Mouse (Mus musculus): ENCODE results near the gene Sertad3. TPM values are rescaled to one million over a fixed set of nuclear protein-coding genes. Genes with fewer than 3 reads are reported as not detected.
"Not testable (repeated sequence)": the region's sequence is repeated elsewhere in the genome, so short reads cannot be mapped to it uniquely, and the experiment has no call there.

Sertad3 gene
- polyA plus RNA-seq, 1 experiment from 2014 or later = 22.0 TPM

GRCm38 (mm10) chr7:27491856-27492255, 18.3 kb downstream of the Sertad3 start:
- Histone ChIP-seq H3K9ac (no peak overlapping the region), H3K4me1 (ENCODE audit: insufficient read depth) (peaks cover 6% of the 10 kb centered on the region), H3K27me3 (ENCODE audit: insufficient read depth, low read length) (no peaks in the 10 kb centered on the region), H3K27ac (ENCODE audit: low read depth) (peak overlapping the region; percentile 85), H3K9me3 (ENCODE audit: low read depth, low read length) (no peaks in the 10 kb centered on the region), H3K36me3 (ENCODE audit: insufficient read depth) (peaks cover 9% of the 10 kb centered on the region), H3K4me2 (peak overlapping the region; percentile 55; the same call in 1 of the 2 replicates), H3K4me3 (ENCODE audit: low read depth, low read length) (no peak overlapping the region)
- no peak for TF ChIP-seq CTCF (IDR thresholded peaks at IDR 0.05; ENCODE audit: low read depth)
- ATAC-seq (ENCODE audit: insufficient read depth) (no peak), DNase-seq (peak; percentile 63)
- WGBS = 59% methylated on average over 7 of the region's 7 CpGs

DNA sequence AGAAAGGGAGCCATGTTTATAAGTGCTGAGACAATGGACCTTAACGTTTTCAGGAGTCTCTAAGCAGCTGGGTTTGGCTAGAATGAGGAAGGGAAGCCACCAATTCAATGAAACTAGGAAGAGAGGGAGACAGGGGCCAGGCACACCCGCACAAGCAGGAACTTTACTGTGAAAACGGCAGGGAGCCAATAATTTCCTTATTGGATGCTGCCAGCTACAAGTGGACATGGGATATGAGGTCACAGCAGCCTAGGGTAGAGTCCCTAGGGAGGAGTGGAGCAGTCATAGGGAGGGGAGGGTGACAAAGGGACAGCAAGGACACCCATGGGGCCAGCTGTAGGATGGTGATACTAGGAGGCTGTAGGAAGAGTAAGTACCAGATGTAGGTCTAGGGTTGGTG, 19.5 kb downstream of the Sertad3 start:
- peaks cover 6% of the 10 kb centered on the region for H3K4me1 ChIP-seq (ENCODE audit: insufficient read depth)
- no peak overlapping the region for H3K4me2 ChIP-seq
- no peaks in the 10 kb centered on the region for H3K9me3 ChIP-seq (ENCODE audit: low read depth, low read length)
- no peak for DNase-seq
- no peak overlapping the region for H3K4me3 ChIP-seq (ENCODE audit: low read depth, low read length)
- H3K9ac ChIP-seq = no peak overlapping the region
- peaks cover 9% of the 10 kb centered on the region for H3K36me3 ChIP-seq (ENCODE audit: insufficient read depth)
- 51% methylated on average over 3 of the region's 3 CpGs for WGBS
- H3K27ac ChIP-seq (ENCODE audit: low read depth) = no peak overlapping the region
- H3K27me3 ChIP-seq (ENCODE audit: insufficient read depth, low read length) = no peaks in the 10 kb centered on the region
- TF ChIP-seq CTCF (IDR thresholded peaks at IDR 0.05; ENCODE audit: low read depth) = no peak
- no peak for ATAC-seq (ENCODE audit: insufficient read depth)

DNA sequence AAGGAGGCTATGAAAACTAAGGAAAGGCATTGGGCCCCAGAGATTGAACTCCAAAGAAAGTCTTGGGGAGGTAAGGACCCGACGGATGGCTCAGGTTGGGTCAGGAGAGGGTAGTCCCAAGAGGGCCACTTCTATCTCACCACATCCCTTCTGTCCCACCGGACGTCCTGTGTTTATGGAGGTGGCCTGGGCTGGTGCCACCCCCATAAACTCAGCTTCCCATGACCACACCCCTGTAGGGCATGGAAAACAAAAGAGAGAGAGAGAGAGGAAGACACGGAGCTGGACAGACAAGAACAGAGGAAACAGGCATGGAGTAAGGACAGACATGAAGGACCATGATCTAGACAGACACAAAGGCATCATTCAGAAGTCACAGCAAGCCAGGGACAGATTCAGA, 19.9 kb downstream of the Sertad3 start:
- Histone ChIP-seq H3K27me3 (ENCODE audit: insufficient read depth, low read length) (no peaks in the 10 kb centered on the region), H3K27ac (ENCODE audit: low read depth) (peak overlapping the region; percentile 31; the same call in 1 of the 2 replicates), H3K4me2 (no peak overlapping the region), H3K4me3 (ENCODE audit: low read depth, low read length) (no peak overlapping the region), H3K9ac (no peak overlapping the region), H3K36me3 (ENCODE audit: insufficient read depth) (peaks cover 9% of the 10 kb centered on the region), H3K4me1 (ENCODE audit: insufficient read depth) (peaks cover 3% of the 10 kb centered on the region), H3K9me3 (ENCODE audit: low read depth, low read length) (no peaks in the 10 kb centered on the region)
- no peak for DNase-seq
- ATAC-seq (ENCODE audit: insufficient read depth) = no peak
- TF ChIP-seq CTCF (IDR thresholded peaks at IDR 0.05; ENCODE audit: low read depth) = no peak
- WGBS = 78% methylated on average over 5 of the region's 5 CpGs

- ATAC-seq (ENCODE audit: insufficient read depth); H3K36me3 ChIP-seq (ENCODE audit: insufficient read depth); H3K4me2 ChIP-seq; H3K27ac ChIP-seq (ENCODE audit: low read depth); H3K27me3 ChIP-seq (ENCODE audit: insufficient read depth, low read length); H3K9me3 ChIP-seq (ENCODE audit: low read depth, low read length); DNase-seq; H3K4me3 ChIP-seq (ENCODE audit: low read depth, low read length); H3K4me1 ChIP-seq (ENCODE audit: insufficient read depth); H3K9ac ChIP-seq: not testable (repeated sequence)
- whole genome bisulfite sequencing = 90% methylated on average over 9 of the region's 9 CpGs
These were observed 21.2 kb downstream of the Sertad3 start for GRCm38 (mm10) chr7:27494659-27495367.

GRCm38 (mm10) chr7:27499036-27499435, 25.5 kb downstream of the Sertad3 start, which contains the start of gene Prx:
Prx (plus strand) TSS chr7:27499324.
- TF ChIP-seq CTCF (IDR thresholded peaks at IDR 0.05; ENCODE audit: low read depth) = no peak
- Histone ChIP-seq H3K4me1 (ENCODE audit: insufficient read depth) (no peaks in the 10 kb centered on the region; the same call in 1 of the 2 replicates), H3K27ac (ENCODE audit: low read depth) (no peak within 1 kb of the TSS), H3K4me2 (no peak within 1 kb of the TSS), H3K27me3 (ENCODE audit: insufficient read depth, low read length) (no peaks in the 10 kb centered on the region), H3K9ac (no peak within 1 kb of the TSS), H3K9me3 (ENCODE audit: low read depth, low read length) (no peaks in the 10 kb centered on the region), H3K36me3 (ENCODE audit: insufficient read depth) (no peaks in the 10 kb centered on the region), H3K4me3 (ENCODE audit: low read depth, low read length) (no peak within 1 kb of the TSS)
- WGBS = 29% methylated on average over 3 of the region's 3 CpGs
- DNase-seq = no peak
- peak; percentile 14; the same call in 1 of the 2 replicates for ATAC-seq (ENCODE audit: insufficient read depth)

GRCm38 (mm10) chr7:27501620-27502019, 28.1 kb downstream of the Sertad3 start:
- Histone ChIP-seq H3K4me1 (ENCODE audit: insufficient read depth) (peaks cover 4% of the 10 kb centered on the region; the same call in 1 of the 2 replicates), H3K27ac (ENCODE audit: low read depth) (peak overlapping the region; percentile 55; the same call in 1 of the 2 replicates), H3K27me3 (ENCODE audit: insufficient read depth, low read length) (no peaks in the 10 kb centered on the region), H3K4me2 (no peak overlapping the region), H3K9me3 (ENCODE audit: low read depth, low read length) (no peaks in the 10 kb centered on the region), H3K4me3 (ENCODE audit: low read depth, low read length) (no peak overlapping the region), H3K36me3 (ENCODE audit: insufficient read depth) (no peaks in the 10 kb centered on the region), H3K9ac (no peak overlapping the region)
- 56% methylated on average over 4 of the region's 4 CpGs for WGBS
- no peak for TF ChIP-seq CTCF (IDR thresholded peaks at IDR 0.05; ENCODE audit: low read depth)
- peak; percentile 18 for DNase-seq
- no peak for ATAC-seq (ENCODE audit: insufficient read depth)

GRCm38 (mm10) chr7:27506765-27507370, 33.3 kb downstream of the Sertad3 start:
- peak; percentile 9; the same call in 1 of the 2 replicates for ATAC-seq (ENCODE audit: insufficient read depth)
- H3K4me1 ChIP-seq (ENCODE audit: insufficient read depth) = peaks cover 11% of the 10 kb centered on the region
- peak; percentile 46 for DNase-seq
- H3K4me2 ChIP-seq = peak overlapping the region; percentile 57
- TF ChIP-seq CTCF (IDR thresholded peaks at IDR 0.05; ENCODE audit: low read depth) = no peak
- H3K27me3 ChIP-seq (ENCODE audit: insufficient read depth, low read length) = no peaks in the 10 kb centered on the region
- peak overlapping the region; percentile 98 for H3K27ac ChIP-seq (ENCODE audit: low read depth)
- H3K9me3 ChIP-seq (ENCODE audit: low read depth, low read length) = no peaks in the 10 kb centered on the region
- WGBS = 35% methylated on average over 9 of the region's 9 CpGs
- peak overlapping the region; percentile 41 for H3K4me3 ChIP-seq (ENCODE audit: low read depth, low read length)
- H3K36me3 ChIP-seq (ENCODE audit: insufficient read depth) = no peaks in the 10 kb centered on the region
- H3K9ac ChIP-seq = peak overlapping the region; percentile 58; the same call in 1 of the 2 replicates

All from lung, embryonic 14.5 days (tissue).